ENCODE assay signal across 16 mouse cellular contexts in genomic region chr19:20792811-20793210, GRCm38 (mm10).
A peak's percentile ranks its signal among the peaks of the same experiment; 100 is the strongest.
DNase-seq lines count a peak whose midpoint lies in the region; ATAC-seq and TF ChIP-seq lines count a peak whose summit lies in the region.
"Had no signal": no experiment of that assay in that cellular context is flagged by ENCODE, and none has a peak within 500 bp of the region (broad histone marks: within the 10 kb centered on the region; RNA-seq: fewer than 3 reads in every experiment).

No protein-coding gene starts in this region.

- 90% methylated on average over 2 of the region's 2 CpGs for WGBS in kidney, postnatal 0 days

- no peaks in the 10 kb centered on the region for H3K27me3 ChIP-seq in kidney, postnatal 0 days (ENCODE audit: insufficient read depth, low read length)
- H3K27me3 ChIP-seq: heart, embryonic 12.5 days; hindbrain, embryonic 15.5 days; limb, embryonic 12.5 days; lung, embryonic 15.5 days had no signal

- H3K9me3 ChIP-seq in kidney, postnatal 0 days (replicated peaks; ENCODE audit: low read length) = no peaks in the 10 kb centered on the region
- H3K9me3 ChIP-seq: heart, embryonic 12.5 days; hindbrain, embryonic 15.5 days; limb, embryonic 12.5 days; lung, embryonic 15.5 days had no signal

- H3K9ac ChIP-seq in kidney, postnatal 0 days (ENCODE audit: low read depth, low read length) = no peak overlapping the region
- H3K9ac ChIP-seq: heart, embryonic 12.5 days; hindbrain, embryonic 15.5 days; limb, embryonic 12.5 days; lung, embryonic 15.5 days had no signal

- no peak overlapping the region for H3K4me2 ChIP-seq in kidney, postnatal 0 days (ENCODE audit: low read length)
- H3K4me2 ChIP-seq: heart, embryonic 12.5 days; hindbrain, embryonic 15.5 days; limb, embryonic 12.5 days; lung, embryonic 15.5 days; midbrain, embryonic 11.5 days had no signal

- ATAC-seq in kidney, postnatal 0 days (replicated peaks; ENCODE audit: low FRiP score, low read depth) = no peak

- no peaks in the 10 kb centered on the region for H3K36me3 ChIP-seq in kidney, postnatal 0 days (ENCODE audit: insufficient read depth, low read length)
- H3K36me3 ChIP-seq: heart, embryonic 12.5 days; hindbrain, embryonic 15.5 days; limb, embryonic 12.5 days; lung, embryonic 15.5 days had no signal

- no peaks in the 10 kb centered on the region for H3K4me1 ChIP-seq in kidney, postnatal 0 days (replicated peaks; ENCODE audit: insufficient read depth, low read length)
- H3K4me1 ChIP-seq: heart, embryonic 12.5 days; hindbrain, embryonic 15.5 days; limb, embryonic 12.5 days; lung, embryonic 15.5 days had no signal

- H3K4me3 ChIP-seq in kidney, postnatal 0 days (replicated peaks; ENCODE audit: low read depth, low read length) = no peak overlapping the region
- H3K4me3 ChIP-seq: heart, embryonic 12.5 days; hindbrain, embryonic 15.5 days; limb, embryonic 12.5 days; lung, embryonic 15.5 days had no signal

- no peak for TF ChIP-seq POLR2A in brain, embryonic 14.5 days (IDR thresholded peaks at IDR 0.05; ENCODE audit: borderline replicate concordance, extremely low read depth, insufficient read depth, insufficient read length, poor library complexity, severe bottlenecking)

- no peak for TF ChIP-seq CTCF in kidney, postnatal 0 days (IDR thresholded peaks at IDR 0.05; ENCODE audit: low read depth)
- no peak for TF ChIP-seq CTCF in brain, embryonic 14.5 days (IDR thresholded peaks at IDR 0.05; ENCODE audit: borderline replicate concordance, extremely low read depth, insufficient read depth, insufficient read length)

- DNase-seq in kidney, postnatal 0 days (ENCODE audit: low spot score) = peak; percentile 8
- DNase-seq in kidney, adult 18-20 months = no peak
- DNase-seq in brain, embryonic 14.5 days (ENCODE audit: low read depth) = peak; percentile 67
- DNase-seq in forelimb bud, embryonic 11.5 days (ENCODE audit: low read depth, low spot score) = peak; percentile 9
- peak; percentile 17 to 62 for DNase-seq in layer of hippocampus, postnatal 14 days (ENCODE audit: low spot score in 2 of 2)
- DNase-seq in lung, adult 18-20 months = no peak
- DNase-seq in adrenal gland, adult 2 months = no peak
- DNase-seq in heart, adult 9 months (ENCODE audit: low spot score in 2 of 2) = no peak
- DNase-seq: adrenal gland, postnatal 25 days; cerebellum, adult 11 months; embryo, embryonic 11 days had no signal

- H3K27ac ChIP-seq in kidney, postnatal 0 days = no peak overlapping the region
- H3K27ac ChIP-seq: hindbrain, embryonic 15.5 days; limb, embryonic 12.5 days; lung, embryonic 15.5 days had no signal

Comparison
In these comparisons a context has a peak if more than half of its experiments do, and no peak if none do; other contexts are left out.
1. DNase-seq: peak in kidney, postnatal 0 days (single experiment), brain, embryonic 14.5 days (single experiment), forelimb bud, embryonic 11.5 days (single experiment) and layer of hippocampus, postnatal 14 days (2 of 2); none in kidney, adult 18-20 months (single experiment), lung, adult 18-20 months (0 of 2), adrenal gland, adult 2 months (single experiment) and heart, adult 9 months (0 of 2).